Comparison of ENCODE assay signal across 14 mouse cellular contexts in the genomic region with DNA sequence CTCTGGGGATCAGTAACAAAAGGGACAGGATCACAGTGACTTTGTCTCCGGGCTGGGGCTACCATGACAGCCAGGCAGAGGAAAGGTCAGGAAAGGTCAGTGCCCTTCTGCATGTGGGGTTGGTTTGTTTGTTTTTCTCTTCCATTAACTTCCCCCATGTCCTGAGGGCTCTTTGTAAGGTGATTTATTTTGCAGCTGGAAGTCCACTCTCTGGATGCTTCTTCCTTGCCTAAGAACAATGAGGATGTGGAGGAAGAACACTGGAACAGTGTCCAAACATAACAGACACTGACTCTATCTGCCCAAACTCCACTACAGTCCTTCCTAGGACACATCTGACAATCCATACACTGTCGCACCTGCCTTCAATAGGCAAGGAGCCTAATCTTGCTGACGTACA.
DNase-seq lines count a peak whose midpoint lies in the region; ATAC-seq lines count a peak whose summit lies in the region.
"Had no signal": no experiment of that assay in that cellular context is flagged by ENCODE, and none has a peak within 500 bp of the region (broad histone marks: within the 10 kb centered on the region; RNA-seq: fewer than 3 reads in every experiment).

No protein-coding gene starts in this region.

- H3K9me3 ChIP-seq in kidney, embryonic 15.5 days (replicated peaks), result no peaks in the 10 kb centered on the region
- H3K9me3 ChIP-seq in liver, embryonic 13.5 days (replicated peaks), result no peaks in the 10 kb centered on the region
- no peaks in the 10 kb centered on the region for H3K9me3 ChIP-seq in intestine, embryonic 16.5 days (ENCODE audit: control insufficient read depth, low read length)
- H3K9me3 ChIP-seq: hindbrain, embryonic 15.5 days; neural tube, embryonic 13.5 days had no signal

- H3K36me3 ChIP-seq in kidney, embryonic 15.5 days, result no peaks in the 10 kb centered on the region
- H3K36me3 ChIP-seq in liver, embryonic 13.5 days, result no peaks in the 10 kb centered on the region
- no peaks in the 10 kb centered on the region for H3K36me3 ChIP-seq in intestine, embryonic 16.5 days (ENCODE audit: control insufficient read depth, insufficient read depth, low read length)
- H3K36me3 ChIP-seq: hindbrain, embryonic 15.5 days; neural tube, embryonic 13.5 days had no signal

- no peaks in the 10 kb centered on the region for H3K27me3 ChIP-seq in kidney, embryonic 15.5 days
- H3K27me3 ChIP-seq in liver, embryonic 13.5 days, result no peaks in the 10 kb centered on the region
- H3K27me3 ChIP-seq in intestine, embryonic 16.5 days (replicated peaks; ENCODE audit: control insufficient read depth, insufficient read depth, low read length), result no peaks in the 10 kb centered on the region
- H3K27me3 ChIP-seq: hindbrain, embryonic 15.5 days had no signal

- no peak overlapping the region for H3K4me3 ChIP-seq in kidney, embryonic 15.5 days (replicated peaks)
- no peak overlapping the region for H3K4me3 ChIP-seq in liver, embryonic 13.5 days (replicated peaks)
- H3K4me3 ChIP-seq in intestine, embryonic 16.5 days (ENCODE audit: low read length), result no peak overlapping the region
- H3K4me3 ChIP-seq: hindbrain, embryonic 15.5 days; neural tube, embryonic 13.5 days had no signal

- H3K27ac ChIP-seq in kidney, embryonic 15.5 days, result no peak overlapping the region
- H3K27ac ChIP-seq in liver, embryonic 13.5 days, result no peak overlapping the region
- H3K27ac ChIP-seq in intestine, embryonic 16.5 days (ENCODE audit: low read length), result no peak overlapping the region
- H3K27ac ChIP-seq: hindbrain, embryonic 15.5 days; neural tube, embryonic 13.5 days had no signal

- peak; percentile 73 for ATAC-seq in kidney, embryonic 15.5 days (replicated peaks; ENCODE audit: low FRiP score)
- peak; percentile 23; the same call in 1 of the 2 replicates for ATAC-seq in liver, embryonic 13.5 days (ENCODE audit: low read depth)
- no peak for ATAC-seq in intestine, embryonic 16.5 days

- no peak for DNase-seq in kidney, adult 8-10 months
- peak; percentile 75 for DNase-seq in embryo, embryonic 10.5 days (ENCODE audit: low spot score)
- peak; percentile 72 for DNase-seq in embryo, embryonic 9.5 days (ENCODE audit: extremely low spot score)
- no peak for DNase-seq in liver, embryonic 13.5 days
- DNase-seq in MN1 (ENCODE audit: low spot score), result no peak
- DNase-seq: cerebellum, adult 9-11 months; layer of hippocampus, adult 9-11 months; left cerebral cortex, postnatal 4 days; right cerebral cortex, adult 18-20 months; thymus, postnatal 4 days had no signal

- peaks cover 13% of the 10 kb centered on the region for H3K4me1 ChIP-seq in kidney, embryonic 15.5 days
- no peaks in the 10 kb centered on the region for H3K4me1 ChIP-seq in liver, embryonic 13.5 days (replicated peaks)
- no peaks in the 10 kb centered on the region for H3K4me1 ChIP-seq in intestine, embryonic 16.5 days (ENCODE audit: control insufficient read depth, insufficient read depth, low read length)
- H3K4me1 ChIP-seq: hindbrain, embryonic 15.5 days had no signal

- 35% methylated on average over 3 of the region's 3 CpGs for WGBS in kidney, embryonic 15.5 days
- WGBS in liver, embryonic 13.5 days (ENCODE audit: insufficient replicate concordance), result 45% methylated on average over 3 of the region's 3 CpGs
- 41% methylated on average over 3 of the region's 3 CpGs for WGBS in intestine, embryonic 16.5 days

- H3K4me2 ChIP-seq in kidney, embryonic 15.5 days, result no peak overlapping the region
- H3K4me2 ChIP-seq in liver, embryonic 13.5 days, result no peak overlapping the region
- no peak overlapping the region for H3K4me2 ChIP-seq in intestine, embryonic 16.5 days (ENCODE audit: low read depth, low read length)
- H3K4me2 ChIP-seq: hindbrain, embryonic 15.5 days; neural tube, embryonic 13.5 days had no signal

- H3K9ac ChIP-seq in kidney, embryonic 15.5 days, result no peak overlapping the region
- no peak overlapping the region for H3K9ac ChIP-seq in liver, embryonic 13.5 days
- H3K9ac ChIP-seq in intestine, embryonic 16.5 days (ENCODE audit: low read depth, low read length), result no peak overlapping the region
- H3K9ac ChIP-seq: hindbrain, embryonic 15.5 days; neural tube, embryonic 13.5 days had no signal

Comparison
In these comparisons a context has a peak if more than half of its experiments do, and no peak if none do; other contexts are left out.
1. DNase-seq: peak in embryo, embryonic 10.5 days (single experiment) and embryo, embryonic 9.5 days (single experiment); none in kidney, adult 8-10 months (0 of 2), liver, embryonic 13.5 days (single experiment) and MN1 (single experiment).